Mouse (Mus musculus): ENCODE data around the gene Rps28. TPM values are rescaled to one million over a fixed set of nuclear protein-coding genes. Genes with fewer than 3 reads are reported as not detected.
A peak's percentile ranks its signal among the peaks of the same experiment; 100 is the strongest.
"Not testable (repeated sequence)": the region's sequence is repeated elsewhere in the genome, so short reads cannot be mapped to it uniquely, and the experiment has no call there.

The Rps28 gene
- polyA plus RNA-seq (2012; rRNA removed): 296 and 444 TPM in 2 replicates

DNA sequence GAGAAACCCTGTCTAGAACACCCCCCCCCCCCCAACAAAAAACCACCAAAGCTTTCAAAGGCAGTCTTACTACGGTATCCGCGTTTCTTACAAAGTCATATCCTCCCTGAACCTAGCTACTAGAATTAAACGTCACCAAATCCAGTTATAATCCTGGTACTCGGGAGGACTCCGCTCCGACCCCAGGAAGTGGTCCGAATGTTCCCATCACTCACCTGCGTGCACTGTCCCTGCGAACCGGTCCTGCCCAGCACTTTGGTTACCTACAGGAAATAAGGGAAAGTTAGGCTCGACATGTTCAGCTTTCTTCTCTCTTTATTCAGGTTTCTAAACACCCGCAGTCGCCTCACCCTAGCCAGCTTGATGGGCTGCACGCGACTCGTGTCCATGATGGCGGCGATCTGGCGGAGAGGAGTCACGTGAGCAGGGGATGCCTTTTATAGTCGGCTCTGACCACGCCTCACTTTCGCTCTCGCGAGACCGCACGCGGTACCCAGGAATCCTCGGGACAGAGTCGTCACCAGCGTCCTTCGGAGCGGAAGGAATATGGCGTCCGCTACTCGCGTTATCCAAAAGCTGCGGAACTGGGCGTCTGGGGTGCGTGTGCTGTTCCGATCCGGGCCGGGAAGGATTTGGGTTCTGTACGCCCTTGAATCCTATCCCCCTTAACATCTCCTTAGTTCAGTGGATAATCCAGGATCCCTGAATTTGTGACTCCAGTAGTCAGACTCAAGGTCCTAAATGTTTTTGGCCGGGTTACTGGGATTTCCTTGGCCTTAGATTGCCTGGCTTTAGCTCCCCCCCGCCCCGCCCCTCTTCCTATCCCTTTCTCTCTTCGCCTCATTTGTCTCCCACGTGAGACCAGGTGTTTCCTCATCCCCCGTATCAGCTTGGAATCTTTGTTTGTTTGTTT lies at the start of gene Rps28, which contains the start of gene Ndufa7:
Gene Rps28 (minus strand): TSS at position 479 of the 913 bp plus-strand sequence.
Gene Ndufa7 (plus strand): TSS at position 489 of the 913 bp plus-strand sequence.
- H3K4me1 ChIP-seq (ENCODE audit: control insufficient read depth, insufficient read depth, insufficient read length, low read length): peaks cover 13% of the 10 kb centered on the region
- H3K36me3 ChIP-seq (ENCODE audit: control insufficient read depth, insufficient read depth, low read length): peaks cover 26% of the 10 kb centered on the region
- H3K27me3 ChIP-seq (ENCODE audit: control insufficient read depth, insufficient read depth, low read length): no peaks in the 10 kb centered on the region
- peak within 1 kb of the TSS; percentile 87 for H3K4me3 ChIP-seq (ENCODE audit: low read depth, low read length)
- H3K27ac ChIP-seq (ENCODE audit: insufficient read depth, low read depth, low read length): peak within 1 kb of the TSS; percentile 68
- under 1% methylated on average over 51 of the region's 51 CpGs for WGBS
- TF ChIP-seq CTCF (IDR thresholded peaks at IDR 0.05; ENCODE audit: extremely low read depth, insufficient read length, insufficient replicate concordance, low read depth, low read length): no peak
- TF ChIP-seq POLR2A (IDR thresholded peaks at IDR 0.05; ENCODE audit: low read depth, low read length): peak; percentile 82

DNA sequence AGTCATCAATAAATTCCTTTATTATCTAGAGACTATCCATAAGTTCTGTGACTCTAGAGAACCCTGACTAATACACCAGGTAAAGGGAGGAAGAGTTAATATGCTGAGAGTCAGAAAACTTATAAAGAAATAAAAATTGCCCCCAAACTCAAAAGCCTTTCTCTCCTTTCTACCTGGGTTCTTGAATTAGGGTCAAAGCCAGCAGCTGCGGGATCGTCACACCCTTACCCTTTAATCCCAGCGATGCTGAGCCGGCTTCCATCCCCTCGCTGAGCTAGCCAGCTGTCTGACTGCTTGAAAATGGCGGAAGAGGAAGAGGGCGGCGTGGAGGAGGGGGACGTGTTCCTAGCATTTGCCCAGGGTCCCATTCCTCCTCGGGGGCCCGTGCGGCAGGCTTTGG lies 49.2 kb upstream of the Rps28 start, which contains the start of gene Gm7029:
Gene Gm7029 (plus strand): TSS at position 301 of the 400 bp plus-strand sequence.
- not testable (repeated sequence) for H3K27ac ChIP-seq (ENCODE audit: insufficient read depth, low read depth, low read length); H3K27me3 ChIP-seq (ENCODE audit: control insufficient read depth, insufficient read depth, low read length); H3K4me1 ChIP-seq (ENCODE audit: control insufficient read depth, insufficient read depth, insufficient read length, low read length); H3K36me3 ChIP-seq (ENCODE audit: control insufficient read depth, insufficient read depth, low read length); H3K4me3 ChIP-seq (ENCODE audit: low read depth, low read length)
- 89% methylated on average over 6 of the region's 12 CpGs for WGBS

DNA sequence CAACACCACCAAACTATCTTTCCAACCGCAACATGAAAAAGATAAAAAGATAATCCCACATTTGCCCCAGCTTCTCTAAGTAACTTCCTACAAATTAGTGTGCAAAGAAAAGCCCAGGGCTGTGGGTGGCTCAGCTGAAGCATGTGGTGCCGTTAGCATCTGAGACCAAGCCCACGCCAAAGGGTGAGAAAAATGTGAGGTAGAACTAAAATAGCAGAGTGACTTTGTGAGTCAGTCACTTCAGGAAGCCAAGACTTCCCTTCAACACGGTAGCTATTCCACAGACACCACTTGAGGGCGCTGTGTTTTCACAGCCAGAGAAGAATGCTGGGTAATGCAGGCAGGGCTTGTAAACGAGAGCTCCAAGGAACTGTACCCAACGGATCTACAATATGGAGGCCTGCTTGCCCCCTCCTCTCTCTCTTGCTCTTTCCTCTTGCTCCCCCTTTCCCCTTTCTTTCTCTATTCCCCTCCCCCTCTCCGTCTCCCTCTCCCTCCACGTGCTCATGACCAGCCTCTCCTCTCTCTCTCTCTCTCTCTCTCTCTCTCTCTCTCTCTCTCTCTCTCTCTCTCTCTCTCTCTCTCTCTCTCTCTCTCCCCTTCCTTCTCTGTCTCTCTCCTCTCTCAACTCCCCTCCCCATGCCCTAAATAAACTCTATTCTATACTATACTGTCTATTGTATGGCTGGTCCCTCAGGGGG lies 41.1 kb upstream of the Rps28 start:
- 31% methylated on average over 9 of the region's 9 CpGs for WGBS
- H3K4me1 ChIP-seq (ENCODE audit: control insufficient read depth, insufficient read depth, insufficient read length, low read length): no peaks in the 10 kb centered on the region
- H3K36me3 ChIP-seq (ENCODE audit: control insufficient read depth, insufficient read depth, low read length): no peaks in the 10 kb centered on the region
- no peaks in the 10 kb centered on the region for H3K27me3 ChIP-seq (ENCODE audit: control insufficient read depth, insufficient read depth, low read length)
- TF ChIP-seq POLR2A (IDR thresholded peaks at IDR 0.05; ENCODE audit: low read depth, low read length) (no peak), CTCF (IDR thresholded peaks at IDR 0.05; ENCODE audit: extremely low read depth, insufficient read length, insufficient replicate concordance, low read depth, low read length) (peak; percentile 59; the same call in 1 of the 2 replicates)
- no peak overlapping the region for H3K4me3 ChIP-seq (ENCODE audit: low read depth, low read length)
- no peak overlapping the region for H3K27ac ChIP-seq (ENCODE audit: insufficient read depth, low read depth, low read length)

DNA sequence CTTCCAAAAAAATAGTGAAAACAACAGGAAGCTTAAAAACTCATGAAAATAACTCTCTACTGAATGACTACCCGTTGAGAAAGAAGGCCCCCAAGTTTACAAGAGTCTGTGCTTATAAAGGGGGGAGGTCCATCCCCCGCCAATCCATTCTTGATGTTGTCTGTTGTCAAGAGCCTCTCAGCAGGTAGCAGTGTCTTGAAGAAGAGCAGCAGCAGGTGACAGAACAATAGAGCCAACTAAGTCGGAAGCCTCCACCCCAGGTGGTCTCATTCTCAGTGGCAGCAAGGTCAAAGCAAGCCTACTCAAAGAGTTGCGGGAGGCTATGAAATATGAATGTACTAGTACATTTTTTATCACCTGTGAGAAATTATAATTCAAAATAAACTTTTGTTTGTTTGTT lies 33.5 kb upstream of the Rps28 start:
- 83% methylated on average over 4 of the region's 4 CpGs for WGBS
- H3K27ac ChIP-seq (ENCODE audit: insufficient read depth, low read depth, low read length): no peak overlapping the region
- TF ChIP-seq CTCF (IDR thresholded peaks at IDR 0.05; ENCODE audit: extremely low read depth, insufficient read length, insufficient replicate concordance, low read depth, low read length): no peak
- no peak for TF ChIP-seq POLR2A (IDR thresholded peaks at IDR 0.05; ENCODE audit: low read depth, low read length)
- H3K27me3 ChIP-seq (ENCODE audit: control insufficient read depth, insufficient read depth, low read length): no peaks in the 10 kb centered on the region
- no peaks in the 10 kb centered on the region for H3K36me3 ChIP-seq (ENCODE audit: control insufficient read depth, insufficient read depth, low read length)
- no peak overlapping the region for H3K4me3 ChIP-seq (ENCODE audit: low read depth, low read length)
- no peaks in the 10 kb centered on the region for H3K4me1 ChIP-seq (ENCODE audit: control insufficient read depth, insufficient read depth, insufficient read length, low read length)

DNA sequence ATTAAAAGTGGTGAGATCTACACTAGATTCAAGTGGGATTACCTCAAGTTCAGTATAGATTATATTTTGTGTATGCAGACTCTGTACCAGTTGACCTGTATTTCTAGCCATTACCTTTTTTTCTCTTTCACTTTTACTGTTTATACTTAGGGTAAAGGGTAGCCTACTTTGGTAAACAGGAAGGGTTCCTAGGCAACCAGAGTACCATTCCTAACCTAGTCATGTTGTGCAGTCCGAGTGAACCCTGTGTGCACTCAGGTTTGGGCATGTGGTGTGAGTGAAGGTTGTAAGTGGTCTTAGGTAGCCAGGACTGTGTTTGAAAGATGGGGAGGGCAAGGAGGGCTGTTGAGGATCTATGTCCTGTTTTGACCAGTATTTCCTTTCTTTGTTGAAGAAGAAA lies 27.0 kb upstream of the Rps28 start:
- no peaks in the 10 kb centered on the region for H3K27me3 ChIP-seq (ENCODE audit: control insufficient read depth, insufficient read depth, low read length)
- H3K4me3 ChIP-seq (ENCODE audit: low read depth, low read length): no peak overlapping the region
- H3K4me1 ChIP-seq (ENCODE audit: control insufficient read depth, insufficient read depth, insufficient read length, low read length): peaks cover 2% of the 10 kb centered on the region; the same call in 1 of the 2 replicates
- 7% methylated on average over 1 of the region's 1 CpGs for WGBS
- no peak overlapping the region for H3K27ac ChIP-seq (ENCODE audit: insufficient read depth, low read depth, low read length)
- TF ChIP-seq POLR2A (IDR thresholded peaks at IDR 0.05; ENCODE audit: low read depth, low read length) (no peak), CTCF (IDR thresholded peaks at IDR 0.05; ENCODE audit: extremely low read depth, insufficient read length, insufficient replicate concordance, low read depth, low read length) (no peak)
- H3K36me3 ChIP-seq (ENCODE audit: control insufficient read depth, insufficient read depth, low read length): no peaks in the 10 kb centered on the region

DNA sequence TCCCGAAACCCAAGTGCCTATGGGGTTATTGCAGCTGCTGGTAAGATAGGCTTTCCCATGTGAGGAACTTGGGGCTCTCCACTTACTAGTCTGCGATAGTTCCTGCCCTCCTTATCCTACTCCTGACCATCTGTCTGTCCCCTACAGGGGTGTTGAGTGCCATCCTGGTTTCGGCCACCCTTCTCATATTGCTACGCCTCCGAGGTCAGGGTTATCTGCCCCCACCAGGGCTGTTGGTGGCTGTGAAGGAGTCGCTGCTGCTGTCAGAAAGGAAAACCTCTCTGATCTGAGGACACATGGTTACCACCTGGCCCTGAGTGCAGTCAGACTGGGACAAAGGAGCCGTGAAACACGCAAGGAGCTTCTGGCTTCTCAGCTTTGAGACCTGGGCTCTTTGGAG lies 23.8 kb upstream of the Rps28 start:
- 93% methylated on average over 8 of the region's 8 CpGs for WGBS
- peaks cover 2% of the 10 kb centered on the region; the same call in 1 of the 2 replicates for H3K4me1 ChIP-seq (ENCODE audit: control insufficient read depth, insufficient read depth, insufficient read length, low read length)
- H3K27me3 ChIP-seq (ENCODE audit: control insufficient read depth, insufficient read depth, low read length): no peaks in the 10 kb centered on the region
- H3K27ac ChIP-seq (ENCODE audit: insufficient read depth, low read depth, low read length): no peak overlapping the region
- TF ChIP-seq POLR2A (IDR thresholded peaks at IDR 0.05; ENCODE audit: low read depth, low read length) (no peak), CTCF (IDR thresholded peaks at IDR 0.05; ENCODE audit: extremely low read depth, insufficient read length, insufficient replicate concordance, low read depth, low read length) (no peak)
- no peak overlapping the region for H3K4me3 ChIP-seq (ENCODE audit: low read depth, low read length)
- no peaks in the 10 kb centered on the region for H3K36me3 ChIP-seq (ENCODE audit: control insufficient read depth, insufficient read depth, low read length)

DNA sequence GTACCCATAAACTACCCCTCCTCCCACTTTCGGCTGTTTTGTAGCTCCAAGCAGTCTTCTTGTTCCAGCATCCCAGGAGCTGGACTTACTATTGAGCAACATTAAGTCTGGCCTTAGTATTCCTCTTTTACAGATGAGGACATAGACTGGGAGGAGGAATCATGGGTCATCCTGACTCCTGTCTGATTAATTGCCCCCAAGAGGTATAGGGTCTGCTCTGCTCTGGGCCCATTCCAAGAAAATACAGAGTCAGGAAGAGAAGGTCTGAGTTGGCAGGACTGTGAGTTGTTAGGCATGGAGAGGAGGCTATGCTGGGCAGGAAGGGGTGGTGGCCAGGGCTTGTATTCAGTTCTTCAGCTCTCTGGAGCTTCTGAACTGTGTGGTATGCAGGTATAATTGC lies 19.8 kb upstream of the Rps28 start:
- Histone ChIP-seq H3K36me3 (ENCODE audit: control insufficient read depth, insufficient read depth, low read length) (peaks cover 1% of the 10 kb centered on the region; the same call in 1 of the 2 replicates), H3K4me1 (ENCODE audit: control insufficient read depth, insufficient read depth, insufficient read length, low read length) (no peaks in the 10 kb centered on the region), H3K27ac (ENCODE audit: insufficient read depth, low read depth, low read length) (no peak overlapping the region), H3K27me3 (ENCODE audit: control insufficient read depth, insufficient read depth, low read length) (no peaks in the 10 kb centered on the region), H3K4me3 (ENCODE audit: low read depth, low read length) (no peak overlapping the region)
- TF ChIP-seq POLR2A (IDR thresholded peaks at IDR 0.05; ENCODE audit: low read depth, low read length): no peak
- TF ChIP-seq CTCF (IDR thresholded peaks at IDR 0.05; ENCODE audit: extremely low read depth, insufficient read length, insufficient replicate concordance, low read depth, low read length): no peak
- WGBS: 48% methylated on average over 1 of the region's 1 CpGs

All from small intestine, adult 2 months (tissue).